Mouse (Mus musculus) kidney, postnatal 0 days (tissue): ENCODE measurements at regions not wholly inside any gene's neighbourhood (a gene's known extent, or its start where the extent isn't known, plus 50 kb on each side); places are given as distances from the start of the nearest gene placed in this dataset.

Experiments
- ATAC-seq: fragments of 200-750 bp; cut with Nextera tagmentation; replicated peaks from 2 replicates; pipeline ENCODE4 v1.8.0; 2017; ENCODE audit warnings: low read depth, moderate number of reproducible peaks, moderate TSS enrichment, moderate library complexity; ENCODE audit not compliant: low FRiP score
- DNase-seq: peaks from one replicate; pipeline ENCODE4 v3.0.0-alpha.2; 2016; ENCODE audit warnings: low spot score
- H3K27ac ChIP-seq: fragments of 300-500 bp; sonication (generic); 2 replicates; pipeline ENCODE4 v1.5.1; 2014; ENCODE audit warnings: mild to moderate bottlenecking
- H3K27me3 ChIP-seq: fragments of 300-500 bp; sonication (generic); 2 replicates; pipeline ENCODE4 v1.6.1; 2014; ENCODE audit warnings: low read length, mixed read lengths; ENCODE audit not compliant: insufficient read depth
- H3K36me3 ChIP-seq: fragments of 300-500 bp; sonication (generic); 2 replicates; pipeline ENCODE4 v1.6.1; 2014; ENCODE audit warnings: low read length, mixed read lengths; ENCODE audit not compliant: insufficient read depth
- H3K4me1 ChIP-seq: fragments of 300-500 bp; sonication (generic); replicated peaks from 2 replicates; pipeline ENCODE4 v1.6.1; 2014; ENCODE audit warnings: antibody characterized with exemption, low read length, mixed read lengths; ENCODE audit not compliant: insufficient read depth
- H3K4me2 ChIP-seq: fragments of 300-500 bp; sonication (generic); 2 replicates; pipeline ENCODE4 v1.6.1; 2014; ENCODE audit warnings: mild to moderate bottlenecking, low read length, moderate library complexity, mixed read lengths
- H3K4me3 ChIP-seq: fragments of 300-500 bp; sonication (generic); replicated peaks from 2 replicates; pipeline ENCODE4 v1.5.1; 2014; ENCODE audit warnings: low read depth, low read length
- H3K9ac ChIP-seq: fragments of 300-500 bp; sonication (generic); 2 replicates; pipeline ENCODE4 v1.6.1; 2014; ENCODE audit warnings: low read depth, low read length
- H3K9me3 ChIP-seq: fragments of 300-500 bp; sonication (generic); replicated peaks from 2 replicates; pipeline ENCODE4 v1.6.1; 2016; ENCODE audit warnings: low read length, inconsistent platforms, mixed read lengths
- CTCF ChIP-seq: IDR thresholded peaks from 2 replicates; pipeline ENCODE4 v1.5.1; 2016; ENCODE audit warnings: antibody characterized with exemption, low read depth, mild to moderate bottlenecking, moderate library complexity
- WGBS: fragments of 180-500 bp; shearing (Covaris S2); extraction: QIAGEN DNeasy Blood & Tissue Kit; methylation state at CpG from one replicate; pipeline ENCODE4 v1.1.7; 2014; 5-methylcytosine and 5-hydroxymethylcytosine counted together

DNA sequence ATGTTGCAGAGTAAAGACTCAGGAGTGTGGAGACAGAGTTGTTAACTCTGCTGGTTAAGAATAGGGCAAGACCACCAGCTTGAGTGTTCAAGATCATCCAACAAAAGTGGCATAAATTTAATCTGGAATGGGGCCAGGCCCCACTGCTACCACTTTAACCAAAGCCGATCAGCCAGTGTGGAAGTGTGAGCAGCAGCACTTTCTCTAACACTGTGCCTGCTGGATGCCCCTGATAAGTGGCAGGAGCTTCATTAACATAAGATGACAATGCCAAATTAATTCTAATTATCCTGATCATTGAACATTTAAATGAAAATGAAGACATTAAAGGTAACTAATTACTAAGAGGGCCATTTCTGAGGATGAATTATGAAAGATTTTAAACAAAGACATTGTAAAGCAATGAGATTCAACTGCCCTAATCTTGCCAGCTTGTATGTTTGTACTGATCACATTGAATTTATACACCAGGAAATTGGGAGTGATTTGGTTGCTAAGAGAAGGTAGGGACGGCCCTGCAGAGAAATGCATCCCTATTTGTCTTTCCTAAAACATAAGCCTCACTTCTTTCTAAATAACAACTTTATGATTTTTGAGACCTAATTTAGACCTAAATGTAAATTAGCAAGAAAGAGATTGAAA is 969.6 kb downstream of the Efnb2 start:
- Histone ChIP-seq H3K9ac (no peak overlapping the region), H3K27ac (no peak overlapping the region), H3K4me3 (no peak overlapping the region), H3K36me3 (no peaks in the 10 kb centered on the region), H3K27me3 (no peaks in the 10 kb centered on the region), H3K4me1 (no peaks in the 10 kb centered on the region), H3K9me3 (no peaks in the 10 kb centered on the region), H3K4me2 (no peak overlapping the region)
- no peak for TF ChIP-seq CTCF
- 79% methylated on average over 2 of the region's 2 CpGs for WGBS
- DNase-seq, result no peak
- ATAC-seq, result no peak

DNA sequence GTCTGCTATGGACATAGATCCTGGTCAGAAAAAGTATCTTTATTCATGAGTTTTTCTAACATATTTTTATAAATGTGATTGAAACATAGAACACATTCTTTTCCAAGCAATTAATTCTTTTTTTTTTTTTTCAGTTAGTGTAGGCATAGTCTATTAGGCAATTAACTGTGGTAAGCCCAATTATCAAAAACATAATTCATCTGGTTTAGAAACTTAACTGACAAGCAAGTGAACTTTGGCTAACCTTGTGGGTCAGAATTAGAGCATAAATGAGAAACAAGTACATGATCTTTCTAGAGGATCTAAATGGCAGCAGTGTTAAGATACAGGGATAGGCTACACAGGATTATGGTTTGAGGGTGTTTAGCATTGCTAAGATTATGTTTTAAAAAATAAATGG is 1007.2 kb downstream of the Efnb2 start:
- TF ChIP-seq CTCF, result no peak
- no peak for ATAC-seq
- H3K4me3 ChIP-seq, result no peak overlapping the region
- no peak overlapping the region for H3K9ac ChIP-seq
- no peaks in the 10 kb centered on the region for H3K27me3 ChIP-seq
- no peaks in the 10 kb centered on the region for H3K9me3 ChIP-seq
- H3K27ac ChIP-seq, result no peak overlapping the region
- no peaks in the 10 kb centered on the region for H3K4me1 ChIP-seq
- no peak overlapping the region for H3K4me2 ChIP-seq
- no peaks in the 10 kb centered on the region for H3K36me3 ChIP-seq
- no peak for DNase-seq
